ENCODE assay signal across 8 mouse cellular contexts in the genomic region with DNA sequence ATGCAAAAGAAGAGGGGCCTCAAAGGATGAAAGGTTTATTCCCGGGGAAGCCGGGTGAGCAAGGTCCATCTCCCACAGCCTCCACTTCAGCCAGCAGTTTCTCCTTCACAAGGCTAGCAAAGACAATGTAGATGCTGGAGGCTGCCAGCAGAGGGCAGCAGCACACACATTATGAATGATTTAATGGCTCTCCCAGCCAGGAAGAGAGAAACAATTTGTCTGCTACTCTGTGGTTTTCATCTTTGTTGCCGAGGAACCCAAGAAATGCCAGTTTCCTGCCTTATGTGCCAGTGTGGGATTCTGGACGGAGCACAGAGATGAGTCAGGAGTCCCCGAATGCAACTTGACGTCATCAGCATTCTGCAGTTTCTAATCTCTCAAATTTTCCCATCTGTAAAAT. TPM values are rescaled to one million over a fixed set of nuclear protein-coding genes. Genes with fewer than 3 reads are reported as not detected.
DNase-seq lines count a peak whose midpoint lies in the region.

No protein-coding gene starts in this region.

- peak; percentile 94 for DNase-seq in NIH3T3 (ENCODE audit: low read depth)
- peak; percentile 64 for DNase-seq in brain, embryonic 18.5 days (ENCODE audit: low read depth, low spot score)
- peak; percentile 69 for DNase-seq in fibroblast of lung, adult 2 months (ENCODE audit: low read depth)
- DNase-seq in heart, postnatal 10 days: peak; percentile 85 to 88
- DNase-seq in kidney, postnatal 4 days: peak; percentile 91 to 93
- peak; percentile 88 for DNase-seq in lung, postnatal 10 days
- DNase-seq in right cerebral cortex, adult 2 months (ENCODE audit: low spot score in 2 of 2): peak; percentile 67 to 68
- DNase-seq in yolk sac, embryonic 10.5 days (ENCODE audit: low spot score): peak; percentile 64

- intact Hi-C loops in heart, postnatal 10 days (cut with DNase I): loop anchor here (2.0 to 5.0 kb wide), 4 partner anchors 67 to 732 kb away; a partner anchor contains a TSS

RNA-seq across cellular contexts. Expression of a gene that starts 27.1 kb away (rescaled TPM):
- total RNA-seq in heart, postnatal 10 days (2021): 10 to 100 TPM; 88.1 to 92.3 TPM

Comparison
In these comparisons a context has a peak if more than half of its experiments do, and no peak if none do; other contexts are left out.
1. Peak in every context shown above with its lines: DNase-seq.